Comparison of ENCODE assay signal across 9 mouse cellular contexts in genomic region chr10:93310721-93311411, GRCm38 (mm10). TPM values are rescaled to one million over a fixed set of nuclear protein-coding genes. Genes with fewer than 3 reads are reported as not detected.
DNase-seq lines count a peak whose midpoint lies in the region; ATAC-seq and TF ChIP-seq lines count a peak whose summit lies in the region.
"Had no signal": no experiment of that assay in that cellular context is flagged by ENCODE, and none has a peak within 500 bp of the region (broad histone marks: within the 10 kb centered on the region; RNA-seq: fewer than 3 reads in every experiment).

Elk3 (minus strand) TSS chr10:93311135.

- ATAC-seq in hindbrain, postnatal 0 days, result peak; percentile 75
- peak; percentile 67 for ATAC-seq in liver, embryonic 13.5 days (ENCODE audit: low read depth)

- no peaks in the 10 kb centered on the region for H3K9me3 ChIP-seq in hindbrain, postnatal 0 days (ENCODE audit: low read length)
- H3K9me3 ChIP-seq in liver, embryonic 13.5 days (replicated peaks), result no peaks in the 10 kb centered on the region
- H3K9me3 ChIP-seq: G1E had no signal

- no peaks in the 10 kb centered on the region for H3K4me1 ChIP-seq in hindbrain, postnatal 0 days (ENCODE audit: insufficient read depth, low read length)
- peaks cover 9% of the 10 kb centered on the region for H3K4me1 ChIP-seq in liver, embryonic 13.5 days (replicated peaks)
- H3K4me1 ChIP-seq in thymus, adult 2 months (replicated peaks; ENCODE audit: control insufficient read depth, insufficient read depth, low read length), result peaks cover 14% of the 10 kb centered on the region

- H3K27me3 ChIP-seq in hindbrain, postnatal 0 days (ENCODE audit: insufficient read depth, low read length), result no peaks in the 10 kb centered on the region
- peaks cover 50% of the 10 kb centered on the region for H3K27me3 ChIP-seq in liver, embryonic 13.5 days
- no peaks in the 10 kb centered on the region for H3K27me3 ChIP-seq in thymus, adult 2 months (ENCODE audit: control insufficient read depth, insufficient read depth, low read length)

- peak within 1 kb of the TSS; percentile 62 for H3K4me3 ChIP-seq in hindbrain, postnatal 0 days (ENCODE audit: low read length)
- H3K4me3 ChIP-seq in liver, embryonic 13.5 days (replicated peaks), result peak within 1 kb of the TSS; percentile 62
- H3K4me3 ChIP-seq in thymus, adult 2 months (ENCODE audit: control insufficient read depth, insufficient read depth, low read length), result peak within 1 kb of the TSS; percentile 96

- H3K27ac ChIP-seq in hindbrain, postnatal 0 days, result peak within 1 kb of the TSS; percentile 75
- H3K27ac ChIP-seq in liver, embryonic 13.5 days, result peak within 1 kb of the TSS; percentile 62
- peak within 1 kb of the TSS; percentile 85 for H3K27ac ChIP-seq in thymus, adult 2 months (ENCODE audit: control insufficient read depth, insufficient read depth, low read length)

- H3K36me3 ChIP-seq in hindbrain, postnatal 0 days (ENCODE audit: insufficient read depth, low read length), result no peaks in the 10 kb centered on the region
- H3K36me3 ChIP-seq in liver, embryonic 13.5 days, result no peaks in the 10 kb centered on the region
- no peaks in the 10 kb centered on the region for H3K36me3 ChIP-seq in thymus, adult 2 months (ENCODE audit: control insufficient read depth, insufficient read depth, low read length)
- H3K36me3 ChIP-seq: G1E had no signal

- H3K4me2 ChIP-seq in hindbrain, postnatal 0 days (ENCODE audit: low read depth, low read length), result peak within 1 kb of the TSS; percentile 100
- H3K4me2 ChIP-seq in liver, embryonic 13.5 days, result peak within 1 kb of the TSS; percentile 73

- intact Hi-C loops in gastrocnemius, postnatal 14 days (cut with DNase I; ENCODE audit: low total_unique reads), result no loop called here

- peak; percentile 85 for TF ChIP-seq POLR2A in thymus, adult 2 months (IDR thresholded peaks at IDR 0.05; ENCODE audit: control insufficient read depth, extremely low read depth, insufficient read depth, low read length, poor library complexity)

- no peak for TF ChIP-seq CTCF in hindbrain, postnatal 0 days (IDR thresholded peaks at IDR 0.05; ENCODE audit: low read depth)
- no peak for TF ChIP-seq CTCF in thymus, adult 2 months (IDR thresholded peaks at IDR 0.05; ENCODE audit: borderline replicate concordance, control insufficient read depth, extremely low read depth, insufficient read depth, low read length, poor library complexity)

- WGBS in hindbrain, postnatal 0 days, result under 1% methylated on average over 34 of the region's 53 CpGs
- under 1% methylated on average over 53 of the region's 53 CpGs for WGBS in liver, embryonic 13.5 days (ENCODE audit: insufficient replicate concordance)
- 2% methylated on average over 48 of the region's 53 CpGs for WGBS in thymus, adult 2 months

- peak within 1 kb of the TSS; percentile 63 for H3K9ac ChIP-seq in hindbrain, postnatal 0 days (replicated peaks; ENCODE audit: low read length)
- peak within 1 kb of the TSS; percentile 60 for H3K9ac ChIP-seq in liver, embryonic 13.5 days

- peak; percentile 32 to 53 for DNase-seq in cerebellum, postnatal 10 days
- no peak for DNase-seq in cerebellum, adult 9-11 months
- DNase-seq in adrenal gland, postnatal 4 days (ENCODE audit: low spot score in 2 of 2), result peak; percentile 28 to 29
- DNase-seq in gastrocnemius, postnatal 14 days, result peak; percentile 53
- DNase-seq in hindbrain, postnatal 0 days (ENCODE audit: low spot score), result peak; percentile 53
- no peak for DNase-seq in liver, embryonic 13.5 days
- peak; percentile 68 for DNase-seq in naive thymus-derived CD4-positive, alpha-beta T cell, adult 2 months (ENCODE audit: low read depth)
- peak; percentile 73 for DNase-seq in thymus, adult 2 months

RNA-seq across cellular contexts. Expression of gene Elk3, which starts in this region (rescaled TPM):
- total RNA-seq in adrenal gland, postnatal 4 days (2021), result 10 to 100 TPM; 71.3 to 72.3 TPM
- 10 to 100 TPM; 31.7 to 32.9 TPM for total RNA-seq in gastrocnemius, postnatal 14 days (2021)
- total RNA-seq in hindbrain, postnatal 0 days (2014; rRNA removed), result 7.6 and 9.5 TPM in 2 replicates
- 6.2 and 7.1 TPM in 2 replicates for polyA plus RNA-seq in hindbrain, postnatal 0 days (2015; fragmentation: Nextera tagmentation; extraction: Ambion mirVana)
- polyA plus RNA-seq in liver, embryonic 13.5 days (2015; fragmentation: Nextera tagmentation; extraction: Ambion mirVana), result 4.2 and 4.7 TPM in 2 replicates
- polyA plus RNA-seq in thymus, adult 2 months (2012; rRNA removed), result 47.2 and 62.7 TPM in 2 replicates
- polyA plus RNA-seq: G1E had no signal

Comparison
In these comparisons a context has a peak if more than half of its experiments do, and no peak if none do; other contexts are left out.
1. DNase-seq: peak in cerebellum, postnatal 10 days (2 of 2), adrenal gland, postnatal 4 days (2 of 2), gastrocnemius, postnatal 14 days (single experiment), hindbrain, postnatal 0 days (single experiment), naive thymus-derived CD4-positive, alpha-beta T cell, adult 2 months (single experiment) and thymus, adult 2 months (single experiment); none in cerebellum, adult 9-11 months (single experiment) and liver, embryonic 13.5 days (single experiment).
2. Peak in every context shown above with its lines, with median percentiles within 50 percentile points of each other: H3K27ac ChIP-seq and H3K4me3 ChIP-seq.